Mouse (Mus musculus) thymus, adult 2 months (tissue): ENCODE measurements around the gene Pdk2. TPM values are rescaled to one million over a fixed set of nuclear protein-coding genes. Genes with fewer than 3 reads are reported as not detected.

Experiments used
- DNase-seq: peaks from one replicate; pipeline ENCODE4 v3.0.0; 2021
- H3K27ac ChIP-seq: fragments of 200-500 bp; 2 replicates; pipeline ENCODE4 v1.5.1; 2012; ENCODE audit warnings: low read length, control low read depth; ENCODE audit not compliant: control insufficient read depth, insufficient read depth
- H3K27me3 ChIP-seq: fragments of 200-500 bp; 2 replicates; pipeline ENCODE4 v1.6.1; 2012; ENCODE audit warnings: mild to moderate bottlenecking, low read length, moderate library complexity, mixed read lengths; ENCODE audit not compliant: control insufficient read depth, insufficient read depth
- H3K36me3 ChIP-seq: fragments of 200-500 bp; 2 replicates; pipeline ENCODE4 v1.6.1; 2012; ENCODE audit warnings: mild to moderate bottlenecking, low read length, moderate library complexity; ENCODE audit not compliant: control insufficient read depth, insufficient read depth
- H3K4me1 ChIP-seq: fragments of 200-500 bp; replicated peaks from 2 replicates; pipeline ENCODE4 v1.6.1; 2012; ENCODE audit warnings: low read length; ENCODE audit not compliant: control insufficient read depth, insufficient read depth
- H3K4me3 ChIP-seq: fragments of 200-500 bp; 2 replicates; pipeline ENCODE4 v1.5.1; 2012; ENCODE audit warnings: mild to moderate bottlenecking, low read length, control low read depth, moderate library complexity; ENCODE audit not compliant: control insufficient read depth, insufficient read depth
- CTCF ChIP-seq: fragments of 200-500 bp; IDR thresholded peaks from 2 replicates; pipeline ENCODE4 v1.5.1; 2012; ENCODE audit warnings: mild to moderate bottlenecking, control low read depth, low read length, moderate library complexity, borderline replicate concordance; ENCODE audit not compliant: control insufficient read depth, poor library complexity, insufficient read depth; ENCODE audit errors: extremely low read depth
- POLR2A ChIP-seq: fragments of 200-500 bp; IDR thresholded peaks from 2 replicates; pipeline ENCODE4 v1.6.1; 2012; ENCODE audit warnings: mild to moderate bottlenecking, low read length, control low read depth, moderate library complexity; ENCODE audit not compliant: control insufficient read depth, poor library complexity, insufficient read depth; ENCODE audit errors: extremely low read depth
- WGBS: fragments of 180-500 bp; shearing (Covaris S2); methylation state at CpG from one replicate; pipeline ENCODE4 v1.1.7; 2018; 5-methylcytosine and 5-hydroxymethylcytosine counted together
- polyA plus RNA-seq: library from polyadenylated mRNA; depleted of rRNA; stranded (reverse); fragments of >200 nt; gene quantifications from 2 replicates; pipeline ENCODE4 v1.2.3, GENCODE M21; 2012; rRNA removed

Pdk2 gene
- polyA plus RNA-seq, result 47.7 and 55.0 TPM in 2 replicates

DNA sequence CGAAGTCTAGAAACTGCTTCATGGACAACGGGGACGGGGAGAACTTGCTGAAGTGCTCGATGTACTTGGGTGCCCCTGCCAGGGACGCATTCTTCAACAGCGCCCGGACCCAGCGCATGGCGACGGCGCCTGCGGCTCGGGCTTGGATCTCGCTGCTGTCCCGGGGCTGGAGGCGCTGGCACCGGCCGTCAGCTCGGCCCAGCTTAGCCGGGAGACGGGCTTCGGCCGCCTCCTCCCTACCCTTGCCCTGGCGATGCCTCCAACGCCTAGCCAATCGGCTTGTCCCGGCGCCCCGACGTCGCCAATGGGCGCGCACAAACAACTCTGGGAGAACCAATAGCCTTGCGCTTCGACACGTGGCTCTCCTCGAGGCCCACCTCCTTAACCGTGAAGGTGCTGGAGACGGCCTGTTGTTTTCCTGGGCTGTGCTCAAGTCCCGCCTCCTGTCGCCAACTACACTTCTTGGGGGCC, at the start of gene Pdk2:
Gene Pdk2 (minus strand): TSS at position 216 of the 471 bp plus-strand sequence.
- Histone ChIP-seq H3K27ac (no peak within 1 kb of the TSS), H3K4me1 (peaks cover 12% of the 10 kb centered on the region), H3K36me3 (no peaks in the 10 kb centered on the region), H3K27me3 (no peaks in the 10 kb centered on the region), H3K4me3 (peak within 1 kb of the TSS; percentile 89)
- DNase-seq, result peak; percentile 92
- WGBS, result under 1% methylated on average over 41 of the region's 41 CpGs
- TF ChIP-seq CTCF (no peak), POLR2A (0 out of 2 replicates have a peak, but pooled peaks have one; percentile 46)

GRCm38 (mm10) chr11:95088857-95089779, 48.0 kb upstream of the Pdk2 start:
- Histone ChIP-seq H3K4me3 (no peak overlapping the region), H3K36me3 (no peaks in the 10 kb centered on the region), H3K4me1 (no peaks in the 10 kb centered on the region), H3K27ac (no peak overlapping the region), H3K27me3 (no peaks in the 10 kb centered on the region)
- 51% methylated on average over 16 of the region's 16 CpGs for WGBS
- DNase-seq, result no peak
- TF ChIP-seq POLR2A, result no peak
- no peak for TF ChIP-seq CTCF

DNA sequence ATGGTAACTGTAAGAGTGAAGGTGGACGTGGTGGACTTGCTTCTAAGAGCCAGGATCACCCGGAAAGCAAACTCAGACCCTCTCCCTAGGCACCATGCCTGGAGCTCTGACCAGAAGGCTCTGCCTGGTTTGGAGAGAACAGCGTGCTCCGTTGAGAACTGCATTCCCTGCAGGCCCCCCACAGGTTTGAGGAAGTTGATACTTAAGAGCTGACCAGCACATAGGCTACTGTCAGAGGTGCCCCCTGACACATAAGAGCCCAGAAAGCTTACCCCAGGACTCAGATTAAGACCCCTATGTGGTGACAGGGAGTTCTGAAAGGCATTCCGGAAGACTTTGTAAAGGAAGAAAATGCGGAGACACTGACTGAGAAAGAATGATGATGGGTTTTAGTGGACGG, 47.1 kb upstream of the Pdk2 start:
- no peak for DNase-seq
- Histone ChIP-seq H3K27me3 (no peaks in the 10 kb centered on the region), H3K4me1 (peaks cover 5% of the 10 kb centered on the region; the same call in 1 of the 2 replicates), H3K27ac (no peak overlapping the region), H3K36me3 (no peaks in the 10 kb centered on the region), H3K4me3 (no peak overlapping the region)
- WGBS, result 88% methylated on average over 7 of the region's 7 CpGs
- TF ChIP-seq CTCF (no peak), POLR2A (no peak)

DNA sequence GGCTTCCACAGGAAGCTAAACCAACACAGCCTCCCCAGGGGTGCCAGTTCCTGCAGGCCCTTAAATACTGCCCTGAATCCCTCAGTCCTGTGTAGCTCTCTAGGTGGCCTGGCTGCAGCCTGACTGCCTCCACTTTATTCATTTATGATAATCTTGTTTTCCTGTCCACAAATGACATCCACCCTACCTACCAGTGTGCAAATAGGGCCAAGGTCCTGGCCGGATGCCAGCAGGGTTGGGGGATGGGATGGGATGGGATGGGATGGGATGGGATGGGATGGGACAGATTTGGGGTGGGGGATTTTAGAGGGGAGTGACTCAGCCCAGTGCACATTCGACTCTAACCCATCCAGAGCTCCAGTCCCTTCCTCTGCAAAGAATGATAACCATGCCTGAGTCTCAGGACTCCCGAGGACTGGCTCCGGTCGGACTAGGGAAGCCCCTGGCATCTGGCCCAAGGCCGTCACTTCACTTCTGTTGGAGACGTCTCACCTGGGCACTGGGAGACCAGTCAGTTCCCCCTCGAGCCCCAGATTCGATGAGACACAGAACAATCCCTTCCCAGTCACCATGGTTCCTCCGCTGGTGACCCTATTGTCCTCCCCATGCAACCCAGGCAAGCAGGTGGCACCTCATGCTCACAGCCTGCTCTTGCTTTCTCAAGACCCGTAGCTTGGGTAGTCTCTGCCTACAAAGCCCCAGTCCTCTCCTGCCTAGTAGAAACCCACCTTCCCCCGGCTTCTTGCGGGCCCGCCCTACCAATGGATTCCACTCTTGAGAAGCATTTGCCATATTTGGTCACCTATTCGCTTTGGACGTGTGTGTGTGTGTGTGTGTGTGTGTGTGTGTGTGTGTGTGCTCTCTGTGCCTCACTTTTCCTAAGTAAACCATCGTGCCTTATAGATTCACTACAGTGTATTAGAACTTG, 46.4 kb upstream of the Pdk2 start:
- no peak overlapping the region for H3K4me3 ChIP-seq
- peaks cover 10% of the 10 kb centered on the region for H3K4me1 ChIP-seq
- TF ChIP-seq POLR2A (no peak), CTCF (no peak)
- no peaks in the 10 kb centered on the region for H3K27me3 ChIP-seq
- H3K36me3 ChIP-seq, result no peaks in the 10 kb centered on the region
- WGBS, result 87% methylated on average over 17 of the region's 17 CpGs
- H3K27ac ChIP-seq, result no peak overlapping the region
- DNase-seq, result no peak

- 77% methylated on average over 5 of the region's 5 CpGs for WGBS
- TF ChIP-seq POLR2A (no peak), CTCF (no peak)
- Histone ChIP-seq H3K36me3 (no peaks in the 10 kb centered on the region), H3K27ac (no peak overlapping the region), H3K4me3 (no peak overlapping the region), H3K4me1 (peaks cover 12% of the 10 kb centered on the region), H3K27me3 (no peaks in the 10 kb centered on the region)
- DNase-seq, result no peak
Observed at GRCm38 (mm10) chr11:95086229-95086628, 45.1 kb upstream of the Pdk2 start.

- DNase-seq, result no peak
- Histone ChIP-seq H3K27me3 (no peaks in the 10 kb centered on the region), H3K27ac (no peak overlapping the region), H3K36me3 (no peaks in the 10 kb centered on the region), H3K4me3 (no peak overlapping the region), H3K4me1 (peaks cover 12% of the 10 kb centered on the region)
- TF ChIP-seq POLR2A, result no peak
- WGBS, result 52% methylated on average over 5 of the region's 5 CpGs
Observed at GRCm38 (mm10) chr11:95085710-95086109, 44.6 kb upstream of the Pdk2 start.
